Mouse (Mus musculus) cerebellum, adult 9-10 months (tissue): ENCODE measurements at regions not wholly inside any gene's neighbourhood (a gene's known extent, or its start where the extent isn't known, plus 50 kb on each side); places are given as distances from the start of the nearest gene placed in this dataset.

Source experiments
- DNase-seq: peaks from one replicate; pipeline ENCODE4 v3.0.0; 2022

DNA sequence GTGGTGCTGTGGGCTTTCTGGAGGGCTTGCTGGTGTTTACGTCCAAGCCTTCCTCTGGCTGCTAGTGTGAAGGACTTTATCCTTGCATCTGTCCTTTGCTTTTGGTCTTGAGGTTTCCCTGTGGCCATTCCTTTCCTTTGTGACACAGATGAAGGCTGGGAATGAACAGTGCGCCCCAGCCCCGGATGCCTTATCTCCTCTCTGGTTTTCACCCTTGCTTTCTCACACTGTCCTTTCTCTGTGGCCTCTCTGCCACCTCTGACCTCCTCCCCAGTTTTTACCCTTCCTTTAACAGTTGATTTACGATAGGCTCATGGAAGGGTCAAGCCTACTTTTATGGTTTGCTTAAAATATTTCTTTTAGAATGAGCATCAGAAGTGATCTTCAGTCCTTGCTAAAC is 53.2 kb downstream of the Gas1 start:
- DNase-seq, result no peak

DNA sequence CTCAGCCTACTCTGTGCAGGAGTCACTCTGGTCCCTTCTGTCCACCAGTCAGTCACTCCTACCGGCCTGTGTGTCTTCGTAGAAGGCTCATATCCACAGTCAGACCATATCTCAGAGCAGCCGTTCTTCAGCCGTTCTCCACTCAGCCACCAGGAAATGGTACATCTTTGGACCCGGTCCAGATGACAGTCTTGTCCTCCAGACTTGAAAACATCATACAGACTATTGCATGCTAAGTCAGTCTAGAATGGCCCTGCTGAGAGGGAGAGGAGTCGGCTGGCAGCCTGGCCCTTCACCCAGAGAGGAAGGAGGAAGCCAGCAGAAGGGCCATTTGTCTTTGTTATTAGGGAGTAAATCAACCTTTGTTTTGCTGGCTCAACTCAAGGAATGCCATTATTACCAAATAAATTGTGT is 54.0 kb downstream of the Gas1 start:
- no peak for DNase-seq

GRCm38 (mm10) chr13:60122341-60123173 is 54.6 kb downstream of the Gas1 start:
- no peak for DNase-seq

DNA sequence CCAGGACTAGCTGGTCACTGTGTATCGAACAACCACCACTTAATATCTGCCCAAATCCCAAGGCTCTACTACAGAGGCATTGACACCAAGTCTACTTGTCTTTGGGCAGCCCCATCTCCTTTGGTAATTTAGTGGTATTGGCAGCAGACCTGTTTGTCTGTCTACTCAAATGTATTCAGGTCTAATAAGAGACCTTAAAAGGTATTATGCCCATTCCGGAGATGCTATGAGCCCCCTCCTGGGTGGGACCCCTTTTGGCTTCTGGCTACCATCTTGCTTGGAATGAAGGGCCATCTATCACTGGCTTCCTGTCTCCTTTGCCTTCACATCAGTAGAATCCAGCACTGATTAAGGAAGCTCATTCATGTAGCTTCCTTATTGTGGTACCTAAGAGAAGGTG is 65.7 kb downstream of the Gas1 start:
- no peak for DNase-seq

GRCm38 (mm10) chr13:60110079-60110846 is 66.9 kb downstream of the Gas1 start:
- DNase-seq, result peak; percentile 4

- peak; percentile 17 for DNase-seq
Measured at GRCm38 (mm10) chr13:60105286-60105685, 71.9 kb downstream of the Gas1 start.

DNA sequence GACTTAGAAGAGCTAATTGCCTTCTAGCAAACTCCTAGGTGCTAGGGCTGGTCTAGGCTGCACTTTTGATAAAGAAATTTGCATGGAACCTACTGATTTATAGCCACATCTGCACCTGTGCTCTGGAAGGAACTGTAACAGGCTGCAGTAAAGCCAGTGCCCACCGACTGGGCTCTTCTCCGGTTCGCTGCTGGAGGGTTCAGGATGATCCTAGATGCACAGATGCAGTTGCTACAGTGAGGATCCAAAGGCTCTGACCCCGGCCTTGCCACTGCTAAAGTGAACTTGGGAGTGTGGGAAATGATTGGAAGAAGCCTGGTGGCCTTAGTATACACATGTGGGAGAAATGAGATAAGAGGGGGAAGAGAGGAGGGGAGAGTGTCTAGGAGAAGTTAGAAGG is 75.5 kb downstream of the Gas1 start:
- DNase-seq, result no peak

- no peak for DNase-seq
Measured at GRCm38 (mm10) chr13:60100130-60101112, 76.7 kb downstream of the Gas1 start.

DNA sequence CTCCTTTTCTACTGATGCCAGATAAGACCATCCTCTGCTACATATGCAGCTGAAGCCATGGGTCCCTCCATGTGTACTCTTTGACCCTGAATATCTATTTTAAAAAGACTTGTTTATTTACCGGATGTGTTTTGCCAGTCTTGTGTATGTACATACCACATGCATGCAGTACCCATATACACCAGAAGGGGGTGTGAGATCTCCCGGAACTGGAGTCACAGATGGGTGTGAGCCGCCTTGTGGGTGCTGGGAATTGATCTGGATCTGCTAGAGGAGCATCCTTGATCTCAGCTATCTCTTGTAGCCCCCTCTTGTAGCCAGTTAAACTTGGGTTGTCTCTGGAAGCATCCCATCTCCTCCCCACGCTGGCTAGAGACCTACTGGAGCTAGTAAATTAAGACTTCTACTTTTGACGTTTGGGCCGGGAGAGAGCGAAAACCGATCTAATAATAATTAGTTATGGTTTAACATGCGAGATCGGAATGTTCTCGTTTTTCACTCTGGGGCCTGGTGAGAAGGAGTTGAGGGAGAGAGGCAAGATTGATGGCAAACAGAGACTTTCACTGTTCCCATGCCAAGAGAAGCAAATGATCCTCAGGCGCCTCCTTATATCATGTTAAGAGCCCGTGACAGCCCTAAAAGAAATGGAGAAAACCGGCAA is 77.6 kb downstream of the Gas1 start:
- DNase-seq, result no peak

DNA sequence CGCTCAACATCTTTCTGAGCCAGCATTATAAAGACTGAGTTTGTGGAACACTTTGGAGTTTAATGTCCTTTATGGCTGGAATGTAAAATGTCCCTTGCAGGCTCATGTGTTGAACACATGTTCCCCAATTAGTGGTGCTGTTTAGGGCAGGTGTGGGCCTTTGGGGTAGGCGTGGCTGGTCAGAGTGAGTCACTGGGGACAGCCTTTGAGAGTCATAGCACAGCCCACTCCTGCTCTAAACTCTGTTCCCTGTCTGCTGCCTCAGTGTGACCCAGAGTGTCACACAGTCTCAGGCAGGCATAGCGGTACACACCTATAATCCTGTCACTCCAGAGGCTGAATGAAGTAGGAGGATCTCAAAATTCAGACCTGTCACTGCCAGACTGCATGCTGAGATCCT is 78.8 kb downstream of the Gas1 start:
- DNase-seq, result no peak

GRCm38 (mm10) chr13:60097776-60098175 is 79.4 kb downstream of the Gas1 start:
- no peak for DNase-seq

- DNase-seq, result no peak
Measured at GRCm38 (mm10) chr13:60086657-60087056, 90.5 kb downstream of the Gas1 start.

DNA sequence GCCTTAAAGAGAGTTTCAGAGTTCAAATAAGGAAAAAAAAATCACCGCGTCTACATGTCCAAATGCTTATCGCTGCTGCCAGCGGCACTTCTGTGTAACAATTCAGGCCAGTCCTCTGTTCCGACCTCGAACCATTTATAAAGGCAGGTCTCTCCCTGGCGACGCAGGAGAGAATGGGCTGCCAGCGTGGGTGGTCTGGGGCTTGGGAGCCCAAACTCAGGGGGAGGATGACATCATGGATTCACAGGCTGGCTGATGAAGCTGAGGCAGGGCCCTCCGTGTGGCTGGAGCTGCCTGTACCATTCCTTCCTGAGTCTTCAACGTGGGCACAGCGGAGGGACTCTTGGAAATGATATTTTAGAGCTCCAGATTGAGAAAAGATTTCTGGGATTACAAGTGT is 92.2 kb downstream of the Gas1 start:
- DNase-seq, result no peak

DNA sequence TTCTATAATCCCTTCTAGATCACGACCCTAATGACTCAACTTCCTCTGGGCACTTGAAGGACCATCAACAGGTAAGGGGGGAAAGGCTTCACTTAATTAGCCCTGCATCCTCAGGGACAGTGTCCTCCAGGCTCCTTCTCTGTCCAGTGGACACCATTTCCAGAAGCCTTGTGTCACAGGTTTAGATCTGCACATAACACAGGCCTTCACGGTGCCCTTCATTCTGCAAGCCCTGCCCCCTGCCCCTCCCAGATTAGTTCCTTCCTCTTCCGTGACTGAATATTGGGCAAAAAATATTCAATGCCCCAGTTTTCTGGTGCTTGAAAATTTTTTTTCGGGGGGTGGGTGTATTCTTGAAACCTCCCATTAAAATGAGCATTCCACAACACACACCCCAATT is 92.9 kb downstream of the Gas1 start:
- DNase-seq, result no peak

GRCm38 (mm10) chr13:60080113-60080512 is 97.1 kb downstream of the Gas1 start:
- DNase-seq, result no peak

- DNase-seq, result no peak
Measured at GRCm38 (mm10) chr13:60078331-60079050, 98.7 kb downstream of the Gas1 start.

GRCm38 (mm10) chr13:60076147-60076800 is 100.9 kb downstream of the Gas1 start:
- no peak for DNase-seq

- no peak for DNase-seq
Measured at GRCm38 (mm10) chr13:60071595-60071994, 105.6 kb downstream of the Gas1 start.

DNA sequence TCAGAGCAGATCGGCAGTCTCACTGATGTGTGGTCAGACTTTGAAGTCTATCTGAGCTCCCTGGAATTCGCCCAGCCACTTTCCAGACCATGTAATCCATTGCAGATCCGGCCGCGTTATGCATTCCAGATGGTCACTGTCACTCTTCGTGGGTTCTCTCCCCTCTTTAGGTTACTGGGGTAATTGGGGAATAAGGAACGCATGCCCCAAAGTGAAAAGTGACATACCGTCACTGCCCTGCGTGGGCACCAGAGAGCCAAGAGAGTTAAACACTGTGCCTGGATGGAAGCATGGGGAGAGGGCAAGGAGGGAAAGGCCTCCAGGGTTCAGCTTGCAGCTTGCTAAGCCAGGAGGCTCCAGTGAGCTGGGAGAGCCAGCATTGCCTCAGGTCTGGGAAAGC is 108.0 kb downstream of the Gas1 start:
- no peak for DNase-seq

DNA sequence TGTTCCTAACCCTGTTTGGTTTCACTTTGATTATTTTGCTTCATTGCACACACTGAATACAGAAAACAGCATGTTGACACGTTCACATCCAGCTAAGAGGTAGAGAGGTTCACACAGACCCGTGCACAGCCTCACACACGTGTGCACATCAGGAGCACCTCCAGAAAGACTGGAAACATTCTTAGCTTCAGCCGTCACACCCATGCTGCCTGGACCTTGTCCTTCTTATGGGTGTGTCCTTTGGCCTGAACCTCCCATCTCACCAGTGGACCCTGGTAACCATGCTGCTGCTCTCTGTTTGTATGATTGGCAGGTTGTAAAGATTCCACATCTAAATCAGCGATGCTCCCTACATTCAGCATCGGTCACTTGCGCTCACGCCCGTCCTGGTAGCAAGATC is 109.8 kb downstream of the Gas1 start:
- no peak for DNase-seq

DNA sequence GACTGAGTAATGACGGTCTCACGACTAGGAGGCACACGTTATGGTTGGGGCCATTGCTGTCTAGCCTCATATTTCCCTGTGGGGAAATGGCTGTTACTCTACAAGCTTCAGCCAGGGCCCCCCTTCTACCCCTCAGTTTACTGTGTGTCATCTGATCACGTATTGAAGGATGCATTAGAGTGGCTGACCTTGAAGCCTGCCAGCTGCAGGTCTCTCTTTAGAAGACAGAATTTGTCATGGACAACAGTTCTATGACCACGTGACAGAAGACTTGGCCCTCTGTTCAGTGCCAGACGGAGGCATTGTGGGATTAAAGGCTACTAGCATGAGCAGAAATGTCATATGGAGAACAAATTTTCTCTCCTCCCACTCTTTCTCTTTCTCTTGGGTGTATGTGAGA is 115.6 kb downstream of the Gas1 start:
- DNase-seq, result no peak
